Mouse (Mus musculus): ENCODE data around the gene Klk6. TPM values are rescaled to one million over a fixed set of nuclear protein-coding genes. Genes with fewer than 3 reads are reported as not detected.
A peak's percentile ranks its signal among the peaks of the same experiment; 100 is the strongest.

Klk6 gene
- not detected for total RNA-seq (2021)
- long read RNA-seq, experiment 1: 0 reads
- long read RNA-seq, experiment 2: 0 reads

- Histone ChIP-seq H3K4me3 (no peak within 1 kb of the TSS), H3K27ac (no peak within 1 kb of the TSS)
- no peak for TF ChIP-seq CTCF (IDR thresholded peaks at IDR 0.05)
- DNase-seq: no peak
- intact Hi-C loops (cut with DNase I): no loop called here
Measured at GRCm38 (mm10) chr7:43824199-43824598, at the start of gene Klk6. Gene Klk6, plus strand, starts transcription at chr7:43824499.

GRCm38 (mm10) chr7:43774802-43775201 is 49.5 kb upstream of the Klk6 start:
- intact Hi-C loops (cut with DNase I): no loop called here
- DNase-seq: no peak
- no peak for TF ChIP-seq CTCF (IDR thresholded peaks at IDR 0.05)
- no peak overlapping the region for H3K4me3 ChIP-seq
- no peak overlapping the region for H3K27ac ChIP-seq

- Histone ChIP-seq H3K27ac (no peak overlapping the region), H3K4me3 (no peak overlapping the region)
- TF ChIP-seq CTCF (IDR thresholded peaks at IDR 0.05): no peak
- intact Hi-C loops (cut with DNase I): no loop called here
- DNase-seq: no peak
Measured at GRCm38 (mm10) chr7:43775311-43776057, 48.8 kb upstream of the Klk6 start.

GRCm38 (mm10) chr7:43776506-43776905 is 47.8 kb upstream of the Klk6 start:
- no peak for TF ChIP-seq CTCF (IDR thresholded peaks at IDR 0.05)
- intact Hi-C loops (cut with DNase I): no loop called here
- Histone ChIP-seq H3K27ac (no peak overlapping the region), H3K4me3 (no peak overlapping the region)
- DNase-seq: no peak

- TF ChIP-seq CTCF (IDR thresholded peaks at IDR 0.05): no peak
- H3K27ac ChIP-seq: no peak overlapping the region
- H3K4me3 ChIP-seq: no peak overlapping the region
- DNase-seq: no peak
- intact Hi-C loops (cut with DNase I): no loop called here
Measured at GRCm38 (mm10) chr7:43777423-43777822, 46.9 kb upstream of the Klk6 start.

GRCm38 (mm10) chr7:43778176-43778970 is 45.9 kb upstream of the Klk6 start:
- no peak for DNase-seq
- TF ChIP-seq CTCF (IDR thresholded peaks at IDR 0.05): no peak
- intact Hi-C loops (cut with DNase I): no loop called here
- Histone ChIP-seq H3K27ac (no peak overlapping the region), H3K4me3 (no peak overlapping the region)

GRCm38 (mm10) chr7:43780241-43780640 is 44.1 kb upstream of the Klk6 start:
- DNase-seq: no peak
- intact Hi-C loops (cut with DNase I): loop anchor here (5.0 kb wide), 1 partner anchor 98 kb away; no protein-coding TSS in a partner anchor
- Histone ChIP-seq H3K4me3 (no peak overlapping the region), H3K27ac (peak overlapping the region; percentile 3; the same call in 1 of the 2 replicates)
- TF ChIP-seq CTCF (IDR thresholded peaks at IDR 0.05): no peak

- intact Hi-C loops (cut with DNase I): loop anchor here (5.0 kb wide), 1 partner anchor 98 kb away; no protein-coding TSS in a partner anchor
- Histone ChIP-seq H3K27ac (peak within 1 kb of the TSS; percentile 3; the same call in 1 of the 2 replicates), H3K4me3 (peak within 1 kb of the TSS; percentile 13; the same call in 1 of the 2 replicates)
- TF ChIP-seq CTCF (IDR thresholded peaks at IDR 0.05): no peak
- no peak for DNase-seq
Measured at GRCm38 (mm10) chr7:43780746-43781145, 43.6 kb upstream of the Klk6 start, which contains the start of gene Klk10. Gene Klk10, plus strand, starts transcription at chr7:43781035.

- DNase-seq: no peak
- no peak for TF ChIP-seq CTCF (IDR thresholded peaks at IDR 0.05)
- intact Hi-C loops (cut with DNase I): loop anchor here (5.0 kb wide), 1 partner anchor 99 kb away; no protein-coding TSS in a partner anchor
- no peak overlapping the region for H3K27ac ChIP-seq
- H3K4me3 ChIP-seq: no peak overlapping the region; the same call in 1 of the 2 replicates
Measured at GRCm38 (mm10) chr7:43781541-43781940, 42.8 kb upstream of the Klk6 start.

GRCm38 (mm10) chr7:43782275-43783265 is 41.7 kb upstream of the Klk6 start:
- no peak overlapping the region for H3K27ac ChIP-seq
- DNase-seq: peak; percentile 78
- H3K4me3 ChIP-seq: peak overlapping the region; percentile 65
- intact Hi-C loops (cut with DNase I): loop anchor here (5.0 kb wide), 1 partner anchor 100 kb away; no protein-coding TSS in a partner anchor
- peak; percentile 72 for TF ChIP-seq CTCF (IDR thresholded peaks at IDR 0.05)

GRCm38 (mm10) chr7:43785286-43785685 is 39.0 kb upstream of the Klk6 start:
- intact Hi-C loops (cut with DNase I): no loop called here
- Histone ChIP-seq H3K27ac (no peak overlapping the region), H3K4me3 (no peak overlapping the region)
- TF ChIP-seq CTCF (IDR thresholded peaks at IDR 0.05): no peak; the same call in 1 of the 2 replicates
- no peak for DNase-seq

- no peak for DNase-seq
- intact Hi-C loops (cut with DNase I): no loop called here
- no peak overlapping the region for H3K4me3 ChIP-seq
- no peak overlapping the region for H3K27ac ChIP-seq
- TF ChIP-seq CTCF (IDR thresholded peaks at IDR 0.05): no peak
Measured at GRCm38 (mm10) chr7:43788096-43788495, 36.2 kb upstream of the Klk6 start.

Measured in gastrocnemius, adult 2 months (tissue).